Mouse (Mus musculus): Measurements from ENCODE around the gene Foxj2. TPM values are rescaled to one million over a fixed set of nuclear protein-coding genes. Genes with fewer than 3 reads are reported as not detected.

Gene Foxj2
- polyA plus RNA-seq, 1 experiment from 2014 or later = 9.7 TPM

Small RNA genes lying within 50 kb of the gene (microRNA-seq; reads per million reads assigned to microRNA genes)
- 0.50 reads per million for gene Mir7231 (ENCODE audit: borderline number of aligned reads)

Other genes with a start within 250 kb of the Foxj2 start
- 4.1 and 5.5 TPM in 2 replicates for gene Apobec1, start 217.5 kb upstream of the Foxj2 start, polyA plus RNA-seq (2014; fragmentation: Nextera tagmentation; extraction: Ambion mirVana)
- 0.37 TPM in 1 of 2 replicates, not detected in the other for gene Gdf3, start 209.8 kb upstream of the Foxj2 start, polyA plus RNA-seq (2014; fragmentation: Nextera tagmentation; extraction: Ambion mirVana)
- not detected in 2 replicates for gene Dppa3, start 193.5 kb upstream of the Foxj2 start, polyA plus RNA-seq (2014; fragmentation: Nextera tagmentation; extraction: Ambion mirVana)
- gene Nanog, start 112.4 kb upstream of the Foxj2 start, polyA plus RNA-seq (2014; fragmentation: Nextera tagmentation; extraction: Ambion mirVana) = 0.11 and 0.33 TPM in 2 replicates
- gene Slc2a3, start 18.3 kb upstream of the Foxj2 start, polyA plus RNA-seq (2014; fragmentation: Nextera tagmentation; extraction: Ambion mirVana) = 23.9 and 32.0 TPM in 2 replicates
- gene C3ar1, start 36.2 kb downstream of the Foxj2 start, polyA plus RNA-seq (2014; fragmentation: Nextera tagmentation; extraction: Ambion mirVana) = 4.8 and 5.1 TPM in 2 replicates
- gene Necap1, start 54.6 kb downstream of the Foxj2 start, polyA plus RNA-seq (2014; fragmentation: Nextera tagmentation; extraction: Ambion mirVana) = 58.8 and 60.4 TPM in 2 replicates
- gene Clec4a1, start 101.9 kb downstream of the Foxj2 start, polyA plus RNA-seq (2014; fragmentation: Nextera tagmentation; extraction: Ambion mirVana) = 4.5 and 8.3 TPM in 2 replicates
- 4.3 and 8.3 TPM in 2 replicates for gene Clec4a3, start 132.6 kb downstream of the Foxj2 start, polyA plus RNA-seq (2014; fragmentation: Nextera tagmentation; extraction: Ambion mirVana)
- gene Clec4a4, start 170.5 kb downstream of the Foxj2 start, polyA plus RNA-seq (2014; fragmentation: Nextera tagmentation; extraction: Ambion mirVana) = 0.36 TPM in 1 of 2 replicates, not detected in the other
- gene Clec4b1, start 230.0 kb downstream of the Foxj2 start, polyA plus RNA-seq (2014; fragmentation: Nextera tagmentation; extraction: Ambion mirVana) = not detected in 2 replicates